Mouse (Mus musculus) midbrain, embryonic 16.5 days (tissue): ENCODE results near the gene Cacna1c. TPM values are rescaled to one million over a fixed set of nuclear protein-coding genes. Genes with fewer than 3 reads are reported as not detected.

Source experiments
- ATAC-seq: fragments of 200-750 bp; cut with Nextera tagmentation; 2 replicates; pipeline ENCODE4 v1.8.0; 2017; ENCODE audit warnings: moderate TSS enrichment
- H3K27ac ChIP-seq: fragments of 300-500 bp; sonication (generic); 2 replicates; pipeline ENCODE4 v1.5.1; 2014; ENCODE audit warnings: mild to moderate bottlenecking, low read length, mixed read lengths
- H3K27me3 ChIP-seq: fragments of 300-500 bp; sonication (generic); 2 replicates; pipeline ENCODE4 v1.6.1; 2014; ENCODE audit warnings: low read depth, low read length, mixed read lengths; ENCODE audit not compliant: control insufficient read depth, insufficient read depth
- H3K36me3 ChIP-seq: fragments of 300-500 bp; sonication (generic); 2 replicates; pipeline ENCODE4 v1.6.1; 2014; ENCODE audit warnings: mild to moderate bottlenecking, low read length, moderate library complexity, mixed read lengths; ENCODE audit not compliant: control insufficient read depth, insufficient read depth
- H3K4me1 ChIP-seq: fragments of 300-500 bp; sonication (generic); 2 replicates; pipeline ENCODE4 v1.6.1; 2014; ENCODE audit warnings: mild to moderate bottlenecking, low read length, mixed read lengths; ENCODE audit not compliant: control insufficient read depth, insufficient read depth
- H3K4me2 ChIP-seq: fragments of 300-500 bp; sonication (generic); 2 replicates; pipeline ENCODE4 v1.6.1; 2014; ENCODE audit warnings: mild to moderate bottlenecking, low read length, mixed read lengths
- H3K4me3 ChIP-seq: fragments of 300-500 bp; sonication (generic); 2 replicates; pipeline ENCODE4 v1.5.1; 2014; ENCODE audit warnings: low read depth, mild to moderate bottlenecking, low read length, moderate library complexity, mixed read lengths
- H3K9ac ChIP-seq: fragments of 300-500 bp; sonication (generic); 2 replicates; pipeline ENCODE4 v1.6.1; 2014; ENCODE audit warnings: low read depth, low read length, mixed read lengths
- H3K9me3 ChIP-seq: fragments of 300-500 bp; sonication (generic); replicated peaks from 2 replicates; pipeline ENCODE4 v1.6.1; 2014; ENCODE audit warnings: mild to moderate bottlenecking, low read length, mixed read lengths; ENCODE audit not compliant: control insufficient read depth, poor library complexity, severe bottlenecking
- WGBS: fragments of 180-500 bp; shearing (Covaris S2); extraction: QIAGEN DNeasy Blood & Tissue Kit; methylation state at CpG from one replicate; pipeline ENCODE4 v1.1.7; 2014; 5-methylcytosine and 5-hydroxymethylcytosine counted together
- polyA plus RNA-seq: library from polyadenylated mRNA; unstranded; fragments of >200 nt; fragmentation: Nextera tagmentation; extraction: Ambion mirVana; gene quantifications from 2 replicates; pipeline ENCODE4 v1.2.1, GENCODE M21; 2015

Cacna1c gene
- 8.1 and 8.3 TPM in 2 replicates for polyA plus RNA-seq

- WGBS = 80% methylated on average over 17 of the region's 17 CpGs
- no peaks in the 10 kb centered on the region for H3K27me3 ChIP-seq
- peaks cover 5% of the 10 kb centered on the region for H3K36me3 ChIP-seq
- H3K4me1 ChIP-seq = peaks cover 9% of the 10 kb centered on the region
- no peak for ATAC-seq
- no peak within 1 kb of the TSS for H3K4me3 ChIP-seq
- no peak within 1 kb of the TSS for H3K9ac ChIP-seq
- H3K4me2 ChIP-seq = no peak within 1 kb of the TSS
- H3K9me3 ChIP-seq = no peaks in the 10 kb centered on the region
- H3K27ac ChIP-seq = no peak within 1 kb of the TSS
Measured at GRCm38 (mm10) chr6:119196382-119197305, at the start of gene Cacna1c. Cacna1c (minus strand) TSS chr6:119196418.

GRCm38 (mm10) chr6:119240871-119241705 lies 44.9 kb upstream of the Cacna1c start:
- no peak for ATAC-seq
- Histone ChIP-seq H3K9ac (no peak overlapping the region), H3K4me1 (no peaks in the 10 kb centered on the region; the same call in 1 of the 2 replicates), H3K4me3 (no peak overlapping the region), H3K36me3 (no peaks in the 10 kb centered on the region), H3K27ac (no peak overlapping the region), H3K4me2 (no peak overlapping the region), H3K9me3 (peaks cover under 1% of the 10 kb centered on the region; the same call in 1 of the 2 replicates), H3K27me3 (no peaks in the 10 kb centered on the region)
- 67% methylated on average over 21 of the region's 21 CpGs for WGBS

- Histone ChIP-seq H3K27me3 (no peaks in the 10 kb centered on the region), H3K4me3 (no peak overlapping the region), H3K4me2 (no peak overlapping the region), H3K9ac (no peak overlapping the region), H3K9me3 (no peaks in the 10 kb centered on the region), H3K36me3 (no peaks in the 10 kb centered on the region), H3K27ac (no peak overlapping the region), H3K4me1 (no peaks in the 10 kb centered on the region; the same call in 1 of the 2 replicates)
- no peak for ATAC-seq
- WGBS = 85% methylated on average over 7 of the region's 7 CpGs
Measured at GRCm38 (mm10) chr6:119240256-119240655, 44.0 kb upstream of the Cacna1c start.

DNA sequence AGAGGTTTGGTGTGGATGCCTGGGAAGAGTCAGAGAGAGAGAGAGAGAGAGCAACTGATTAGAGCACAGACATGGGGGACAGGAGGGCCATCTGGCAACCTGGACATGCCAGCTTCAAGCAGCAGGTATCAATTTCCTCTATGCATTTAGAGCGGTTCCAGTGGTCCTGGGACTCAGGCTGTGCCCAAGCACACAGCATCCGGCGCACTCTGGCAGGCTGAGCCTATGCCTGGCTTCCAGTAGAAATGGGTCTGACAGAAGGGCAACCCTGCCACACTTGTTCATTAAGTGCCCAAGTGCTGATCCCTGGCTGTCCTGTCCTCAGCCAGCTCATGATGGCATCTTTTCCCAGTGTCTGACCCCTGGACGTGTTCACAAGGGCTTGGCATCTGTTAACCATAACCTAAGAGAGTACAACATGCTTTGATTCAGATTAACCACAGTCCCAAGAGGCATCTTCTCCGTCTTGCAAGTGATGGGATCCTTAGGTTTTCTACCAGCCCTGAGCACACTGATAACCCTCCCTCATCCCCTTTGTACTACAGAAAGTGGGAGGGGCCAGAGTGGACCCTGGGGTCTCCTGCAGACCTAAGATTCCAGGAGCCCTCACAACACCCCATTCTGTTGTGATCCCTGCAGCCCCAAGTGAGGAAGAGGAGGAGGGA lies 43.3 kb upstream of the Cacna1c start:
- Histone ChIP-seq H3K4me2 (no peak overlapping the region), H3K36me3 (no peaks in the 10 kb centered on the region), H3K9ac (no peak overlapping the region), H3K9me3 (no peaks in the 10 kb centered on the region), H3K4me3 (no peak overlapping the region), H3K27me3 (no peaks in the 10 kb centered on the region), H3K4me1 (no peaks in the 10 kb centered on the region; the same call in 1 of the 2 replicates), H3K27ac (no peak overlapping the region)
- no peak for ATAC-seq
- 84% methylated on average over 5 of the region's 5 CpGs for WGBS

DNA sequence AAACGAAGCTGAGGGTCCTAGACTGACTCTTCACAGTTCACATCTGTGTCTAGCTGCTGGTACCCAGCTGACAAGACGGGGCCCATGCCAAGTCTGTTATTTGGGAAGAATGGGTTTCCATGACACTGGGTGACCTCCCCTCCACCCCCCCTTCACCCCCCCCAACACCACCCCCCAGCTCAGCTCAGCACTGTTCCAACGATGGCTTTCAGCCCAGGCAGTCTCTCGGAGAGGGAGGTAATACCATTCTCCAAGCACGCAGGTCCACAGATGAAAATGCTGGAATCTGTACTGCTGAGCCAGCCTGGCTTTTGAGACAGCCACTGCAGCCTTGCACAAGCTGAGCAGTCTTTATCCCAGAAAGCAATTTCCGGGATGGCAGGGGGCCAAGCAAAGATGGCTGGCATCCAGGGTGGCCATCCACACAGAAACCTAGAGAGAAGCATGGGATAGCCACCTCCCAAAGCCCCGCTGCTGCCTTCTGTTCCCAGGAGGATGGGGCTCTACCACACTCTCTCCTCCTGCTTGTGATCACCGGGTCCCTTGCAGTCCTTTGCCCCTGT lies 41.3 kb upstream of the Cacna1c start:
- peak; percentile 88 for ATAC-seq
- Histone ChIP-seq H3K4me2 (no peak overlapping the region), H3K9me3 (no peaks in the 10 kb centered on the region)

DNA sequence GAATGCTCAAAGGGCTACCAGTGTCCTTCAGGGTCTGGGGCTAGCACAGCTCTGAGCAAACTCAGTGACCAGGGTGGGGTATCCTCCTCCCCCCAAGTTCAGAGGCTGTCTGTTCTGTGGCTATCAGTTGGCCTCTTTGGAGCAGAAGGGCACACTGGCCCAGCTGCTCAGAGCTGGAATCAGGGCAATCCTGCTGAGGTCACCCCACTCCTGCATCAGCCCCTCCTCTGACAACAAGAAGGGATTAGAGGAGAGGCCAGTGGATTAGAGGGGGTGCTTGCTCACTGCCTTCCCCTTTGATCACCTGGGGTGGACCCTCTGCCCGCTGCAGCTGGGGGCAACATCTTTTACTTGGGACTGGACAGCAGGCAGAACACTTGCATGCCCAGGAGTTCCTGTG lies 40.0 kb upstream of the Cacna1c start, which contains the start of gene Cacna2d4:
TSS of gene Cacna2d4 (plus strand) at position 286 of the 400 bp plus-strand sequence.
- H3K4me2 ChIP-seq = no peak within 1 kb of the TSS
- 30% methylated on average over 1 of the region's 1 CpGs for WGBS
- no peaks in the 10 kb centered on the region for H3K27me3 ChIP-seq
- H3K4me3 ChIP-seq = no peak within 1 kb of the TSS
- no peaks in the 10 kb centered on the region; the same call in 1 of the 2 replicates for H3K4me1 ChIP-seq
- no peaks in the 10 kb centered on the region for H3K36me3 ChIP-seq
- H3K9ac ChIP-seq = no peak within 1 kb of the TSS
- peak within 1 kb of the TSS; percentile 14; the same call in 1 of the 2 replicates for H3K27ac ChIP-seq
- H3K9me3 ChIP-seq = no peaks in the 10 kb centered on the region
- ATAC-seq = no peak

More for the DNA sequence above, 41.3 kb upstream of the Cacna1c start:
- H3K27me3 ChIP-seq = no peaks in the 10 kb centered on the region
- H3K36me3 ChIP-seq = no peaks in the 10 kb centered on the region
- H3K4me3 ChIP-seq = no peak overlapping the region
- H3K27ac ChIP-seq = peak overlapping the region; percentile 74
- 40% methylated on average over 8 of the region's 8 CpGs for WGBS
- no peaks in the 10 kb centered on the region; the same call in 1 of the 2 replicates for H3K4me1 ChIP-seq
- H3K9ac ChIP-seq = no peak overlapping the region

GRCm38 (mm10) chr6:119235441-119235840 lies 39.2 kb upstream of the Cacna1c start:
- no peaks in the 10 kb centered on the region for H3K9me3 ChIP-seq
- no peak overlapping the region for H3K4me3 ChIP-seq
- no peaks in the 10 kb centered on the region for H3K36me3 ChIP-seq
- no peak for ATAC-seq
- no peak overlapping the region for H3K9ac ChIP-seq
- H3K4me1 ChIP-seq = no peaks in the 10 kb centered on the region; the same call in 1 of the 2 replicates
- H3K27ac ChIP-seq = no peak overlapping the region
- H3K27me3 ChIP-seq = no peaks in the 10 kb centered on the region
- WGBS = 84% methylated on average over 5 of the region's 5 CpGs
- no peak overlapping the region for H3K4me2 ChIP-seq

- Histone ChIP-seq H3K4me3 (no peak overlapping the region), H3K4me2 (no peak overlapping the region), H3K27me3 (no peaks in the 10 kb centered on the region), H3K4me1 (no peaks in the 10 kb centered on the region; the same call in 1 of the 2 replicates), H3K36me3 (no peaks in the 10 kb centered on the region), H3K9me3 (no peaks in the 10 kb centered on the region), H3K27ac (no peak overlapping the region), H3K9ac (no peak overlapping the region)
- ATAC-seq = no peak
- WGBS = 46% methylated on average over 3 of the region's 3 CpGs
Measured at GRCm38 (mm10) chr6:119233066-119233465, 36.8 kb upstream of the Cacna1c start.
